Mouse (Mus musculus): Measurements from ENCODE around the gene Ahnak.

- TF ChIP-seq CTCF (conservative IDR thresholded peaks at IDR 0.05; ENCODE audit: insufficient read depth, insufficient read length, low read depth, low read length) = no peak
- no peak for TF ChIP-seq POLR2A (IDR thresholded peaks at IDR 0.05; ENCODE audit: low read depth, low read length)
Measured at GRCm38 (mm10) chr19:8987816-8988215, 1.3 kb upstream of the Ahnak start.
